Mouse (Mus musculus) Patski (cell line): ENCODE data around the gene Tm7sf2. TPM values are rescaled to one million over a fixed set of nuclear protein-coding genes. Genes with fewer than 3 reads are reported as not detected.

Source experiments
- ATAC-seq: fragments of 100-300 bp; one replicate; pipeline ENCODE4 v1.8.0; 2021
- CTCF ChIA-PET: fragments of 350-600 bp; sonication (Branson Sonifier 250); formaldehyde crosslinking; loops from one replicate; lab custom pipeline; 2022; ENCODE audit warnings: inconsistent platforms; lab: Charles Lee
- POLR2A ChIA-PET: fragments of 350-600 bp; sonication (Branson Sonifier 250); formaldehyde crosslinking; loops from one replicate; lab custom pipeline; 2022; ENCODE audit warnings: antibody characterized with exemption, inconsistent platforms; lab: Charles Lee
- DNase-seq: peaks from one replicate; pipeline ENCODE4 v3.0.0-alpha.2; 2011; ENCODE audit warnings: low read depth, low spot score
- H3K27me3 ChIP-seq: fragments of 371-371 bp; one replicate; pipeline ENCODE4 v1.5.1; 2021
- CTCF ChIP-seq: fragments of 100-300 bp; IDR thresholded peaks from one replicate; pipeline ENCODE4 v1.5.1; 2021
- in situ Hi-C: fragments of 300-500 bp; cut with MboI; formaldehyde crosslinking; loops from 3 replicates; pipeline ENCODE4 v1.11.1; 2018; ENCODE audit warnings: low pct_unique_long_range_greater_than_20kb, mixed read lengths
- polyA plus RNA-seq: library from polyadenylated mRNA; unstranded; gene quantifications from one replicate; pipeline ENCODE4 v1.2.3, GENCODE M21; 2021

Gene Tm7sf2
- polyA plus RNA-seq, 1 experiment from 2014 or later: 21.5 TPM

DNA sequence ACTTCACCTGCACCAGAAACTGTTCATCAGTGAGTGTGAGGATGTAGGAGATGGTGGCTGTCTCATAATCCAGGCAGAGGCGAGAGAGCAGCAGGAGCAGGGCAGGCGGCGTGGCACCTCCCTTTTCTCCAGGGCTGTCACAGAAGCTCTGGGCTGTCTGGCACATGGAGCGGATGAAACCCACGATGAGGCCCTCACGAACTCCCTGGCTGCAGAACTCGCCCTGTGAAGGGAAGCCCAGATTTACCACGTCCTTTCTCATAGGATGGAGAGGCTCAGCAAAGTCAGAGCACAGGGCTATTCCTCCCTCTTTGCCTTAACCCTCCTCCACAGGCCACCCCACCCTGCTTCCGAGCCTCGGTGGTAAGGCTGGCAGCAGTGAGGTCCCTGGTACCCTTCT lies 1.7 kb upstream of the Tm7sf2 start:
- TF ChIP-seq CTCF: no peak
- in situ Hi-C loops: no loop called here
- no peaks in the 10 kb centered on the region for H3K27me3 ChIP-seq
- ChIA-PET CTCF (no interaction called here), POLR2A (interaction anchor here (0.6 kb wide), 1 partner anchor 653 kb away, joined by 5 read pairs; no protein-coding TSS in a partner anchor)
- DNase-seq (no peak), ATAC-seq (no peak)

GRCm38 (mm10) chr19:6068951-6069350 lies 778 bp upstream of the Tm7sf2 start:
- ChIA-PET CTCF (interaction anchor here (2.9 kb wide), 1 partner anchor 8 kb away, joined by 27 read pairs; the partner anchor contains the start of gene Vps51), POLR2A (interaction anchor here (1.6 kb wide), 1 partner anchor 11 kb away, joined by 5 read pairs; the partner anchor contains the start of gene Tmem262)
- DNase-seq (no peak), ATAC-seq (no peak)
- in situ Hi-C loops: no loop called here
- no peaks in the 10 kb centered on the region for H3K27me3 ChIP-seq
- TF ChIP-seq CTCF: no peak

GRCm38 (mm10) chr19:6067011-6067723 lies 1.0 kb downstream of the Tm7sf2 start:
- peak; percentile 76 for ATAC-seq
- DNase-seq: no peak
- CTCF ChIA-PET: interaction anchor here (0.7 to 2.9 kb wide), 14 partner anchors 10 to 214 kb away, joined by 3 to 27 read pairs (median 5); partner anchors contain the start of genes Arl2, Batf2, Cdca5 and Syvn1
- no peaks in the 10 kb centered on the region for H3K27me3 ChIP-seq
- no peak for TF ChIP-seq CTCF
- in situ Hi-C loops: no loop called here
- POLR2A ChIA-PET: interaction anchor here (0.6 to 1.6 kb wide), 7 partner anchors 10 to 161 kb away, joined by 3 to 6 read pairs (median 4); partner anchors contain the start of genes Capn1, Snx15, Tmem262 and Vps51

DNA sequence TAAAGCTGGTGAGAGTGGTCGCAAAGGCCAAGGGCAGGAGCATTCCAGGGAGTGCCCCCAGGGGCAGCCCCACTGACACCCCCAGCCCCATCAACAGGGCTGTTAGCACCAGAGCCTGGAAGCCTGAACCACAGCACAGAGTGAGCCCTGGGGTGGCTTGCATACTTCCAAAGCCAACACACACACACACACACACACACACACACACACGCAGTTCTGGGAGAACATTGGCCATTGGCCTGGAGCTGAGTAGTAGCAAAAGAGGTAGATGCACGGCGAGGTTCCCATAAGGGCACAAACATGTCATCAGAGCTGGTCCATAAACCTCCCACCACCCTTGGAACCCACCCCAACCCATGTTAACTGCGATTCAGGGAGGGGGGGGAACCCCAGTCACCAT lies 1.6 kb downstream of the Tm7sf2 start:
- ChIA-PET CTCF (interaction anchor here (0.7 to 2.9 kb wide), 12 partner anchors 10 to 214 kb away, joined by 3 to 27 read pairs (median 5); partner anchors contain the start of genes Cdca5, Syvn1, Tmem262 and Vps51), POLR2A (interaction anchor here (0.6 to 1.6 kb wide), 6 partner anchors 10 to 161 kb away, joined by 3 to 6 read pairs (median 4); partner anchors contain the start of genes Capn1, Snx15 and Vps51)
- in situ Hi-C loops: no loop called here
- no peak for TF ChIP-seq CTCF
- DNase-seq (no peak), ATAC-seq (no peak)
- H3K27me3 ChIP-seq: no peaks in the 10 kb centered on the region

DNA sequence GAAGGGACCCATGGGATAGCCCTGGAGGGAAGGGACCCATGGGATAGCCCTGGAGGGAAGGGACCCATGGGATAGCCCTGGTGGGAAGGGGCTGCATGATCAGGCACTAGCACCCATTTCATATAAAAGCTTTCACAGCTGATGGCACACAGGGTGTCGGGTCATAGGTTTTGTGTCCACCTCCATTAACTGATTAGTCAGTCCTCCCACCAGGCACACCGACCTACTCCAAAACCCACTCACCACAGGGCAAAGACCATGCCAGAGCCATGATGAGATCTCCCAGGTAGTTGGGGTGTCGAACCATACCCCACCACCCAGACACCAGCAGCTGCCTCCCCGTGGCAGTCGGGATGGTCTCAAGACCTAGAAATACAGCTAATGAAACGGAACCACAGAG lies 5.1 kb downstream of the Tm7sf2 start:
- ChIA-PET POLR2A (interaction anchor here (1.3 kb wide), 1 partner anchor 11 kb away, joined by 4 read pairs; no protein-coding TSS in a partner anchor), CTCF (no interaction called here)
- DNase-seq (no peak), ATAC-seq (no peak)
- TF ChIP-seq CTCF: no peak
- in situ Hi-C loops: no loop called here
- H3K27me3 ChIP-seq: no peaks in the 10 kb centered on the region

- TF ChIP-seq CTCF: no peak
- DNase-seq (no peak), ATAC-seq (no peak)
- CTCF ChIA-PET: no interaction called here
- in situ Hi-C loops: no loop called here
- POLR2A ChIA-PET: interaction anchor here (1.1 to 3.3 kb wide), 2 partner anchors 16 to 195 kb away, joined by 3 to 15 read pairs; partner anchors contain the start of gene Syvn1
- no peaks in the 10 kb centered on the region for H3K27me3 ChIP-seq
These were observed 5.8 kb downstream of the Tm7sf2 start for GRCm38 (mm10) chr19:6062418-6062817.

DNA sequence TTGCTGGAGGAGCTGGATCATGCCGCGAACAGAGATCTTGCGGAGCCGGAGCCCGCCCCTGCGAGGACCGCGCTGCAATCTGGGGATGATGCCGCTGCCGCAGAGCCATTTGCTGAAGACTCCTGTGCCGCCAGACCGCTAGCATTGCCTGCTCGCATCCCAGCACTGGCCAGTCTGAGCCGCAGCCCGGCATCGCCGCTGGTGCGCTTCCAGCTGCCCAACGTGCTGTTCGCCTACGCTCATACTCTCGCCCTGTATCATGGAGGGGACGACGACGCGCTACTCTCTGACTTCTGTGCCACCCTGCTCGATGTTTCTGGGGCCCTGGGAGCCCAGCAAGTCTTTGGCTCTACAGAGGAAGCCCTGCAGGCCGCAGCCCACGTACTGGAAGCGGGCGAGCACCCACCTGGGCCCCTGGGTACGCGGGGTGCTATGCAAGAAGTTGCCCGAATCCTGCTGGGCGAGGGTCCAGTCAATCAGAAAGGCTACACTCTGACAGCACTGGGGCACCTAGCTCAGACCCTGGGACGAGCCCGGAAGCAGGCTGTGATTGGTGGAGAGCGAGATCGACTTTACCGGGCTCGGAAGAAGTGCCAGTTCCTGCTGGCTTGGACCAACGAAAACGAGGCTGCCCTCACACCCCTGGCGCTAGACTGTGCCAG lies 6.4 kb downstream of the Tm7sf2 start:
- POLR2A ChIA-PET: interaction anchor here (1.1 to 3.3 kb wide), 2 partner anchors 15 to 196 kb away, joined by 3 to 15 read pairs; partner anchors contain the start of gene Syvn1
- CTCF ChIA-PET: interaction anchor here (1.0 kb wide), 1 partner anchor 44 kb away, joined by 3 read pairs; no protein-coding TSS in a partner anchor
- H3K27me3 ChIP-seq: no peaks in the 10 kb centered on the region
- no peak for DNase-seq
- ATAC-seq: peak; percentile 13
- no peak for TF ChIP-seq CTCF
- in situ Hi-C loops: no loop called here

GRCm38 (mm10) chr19:6061021-6061533 lies 7.1 kb downstream of the Tm7sf2 start, which contains the start of gene Znhit2:
TSS of gene Znhit2 (plus strand) at chr19:6061192.
- CTCF ChIA-PET: interaction anchor here (1.0 kb wide), 1 partner anchor 43 kb away, joined by 3 read pairs; no protein-coding TSS in a partner anchor
- H3K27me3 ChIP-seq: no peaks in the 10 kb centered on the region
- peak; percentile 78 for ATAC-seq

DNA sequence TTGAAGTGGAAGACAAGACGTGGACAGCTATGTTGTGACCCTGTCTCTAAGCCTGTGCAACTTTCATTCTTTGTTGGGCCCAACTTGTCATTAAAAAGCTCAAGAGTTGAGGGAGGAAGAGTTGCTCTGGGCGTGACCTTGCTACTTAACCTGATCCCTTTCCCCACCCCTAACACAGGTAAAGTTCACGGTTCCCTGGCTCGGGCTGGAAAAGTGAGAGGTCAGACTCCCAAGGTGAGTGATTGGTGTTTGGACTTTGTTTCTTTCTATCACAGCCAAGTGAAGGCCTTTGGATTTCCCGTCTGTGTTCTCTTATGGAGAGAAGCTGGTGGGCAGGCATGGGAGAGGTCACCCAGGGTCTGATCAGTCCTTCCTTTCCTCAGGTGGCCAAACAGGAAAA lies 9.2 kb downstream of the Tm7sf2 start:
- no peaks in the 10 kb centered on the region for H3K27me3 ChIP-seq
- DNase-seq: no peak
- CTCF ChIA-PET: no interaction called here
- ATAC-seq: no peak
- no peak for TF ChIP-seq CTCF
- POLR2A ChIA-PET: interaction anchor here (0.6 to 1.3 kb wide), 5 partner anchors 16 to 369 kb away, joined by 3 to 6 read pairs (median 3); no protein-coding TSS in a partner anchor
- in situ Hi-C loops: no loop called here

More at GRCm38 (mm10) chr19:6061021-6061533, 7.1 kb downstream of the Tm7sf2 start, which contains the start of gene Znhit2:
- POLR2A ChIA-PET: interaction anchor here (0.5 to 3.3 kb wide), 3 partner anchors 15 to 216 kb away, joined by 4 to 15 read pairs (median 5); partner anchors contain the start of gene Syvn1
- no peak for TF ChIP-seq CTCF
- in situ Hi-C loops: no loop called here
- DNase-seq: peak; percentile 74

GRCm38 (mm10) chr19:6058513-6058912 lies 9.7 kb downstream of the Tm7sf2 start:
- ChIA-PET POLR2A (interaction anchor here (0.6 to 1.3 kb wide), 6 partner anchors 12 to 369 kb away, joined by 3 to 6 read pairs (median 4); partner anchors contain the start of gene Syvn1), CTCF (no interaction called here)
- ATAC-seq: no peak
- TF ChIP-seq CTCF: no peak
- no peak for DNase-seq
- no peaks in the 10 kb centered on the region for H3K27me3 ChIP-seq
- in situ Hi-C loops: no loop called here
